Mouse (Mus musculus) left cerebral cortex, adult 8-10 months (tissue): ENCODE results near the gene Dhx37. TPM values are rescaled to one million over a fixed set of nuclear protein-coding genes. Genes with fewer than 3 reads are reported as not detected.
"Not testable (repeated sequence)": the region's sequence is repeated elsewhere in the genome, so short reads cannot be mapped to it uniquely, and the experiment has no call there.

Experiments
- DNase-seq, 2 experiments: peaks; one replicate each; pipeline ENCODE4 v3.0.0; 2022; ENCODE audit warnings: low spot score in 2 of 2
- total RNA-seq, 4 experiments: library from RNA; stranded (reverse); gene quantifications; 2 replicates each; pipeline ENCODE4 v1.2.4; 2022

Gene Dhx37
- total RNA-seq, 4 experiments from 2014 or later: 9.4 to 12.9 (median 11.7) TPM

- DNase-seq: peak; percentile 82 to 83
Measured at GRCm38 (mm10) chr5:125389579-125390441, 44.1 kb downstream of the Dhx37 start, which contains the start of gene Ubc. Gene Ubc (minus strand): TSS chr5:125390202.

DNA sequence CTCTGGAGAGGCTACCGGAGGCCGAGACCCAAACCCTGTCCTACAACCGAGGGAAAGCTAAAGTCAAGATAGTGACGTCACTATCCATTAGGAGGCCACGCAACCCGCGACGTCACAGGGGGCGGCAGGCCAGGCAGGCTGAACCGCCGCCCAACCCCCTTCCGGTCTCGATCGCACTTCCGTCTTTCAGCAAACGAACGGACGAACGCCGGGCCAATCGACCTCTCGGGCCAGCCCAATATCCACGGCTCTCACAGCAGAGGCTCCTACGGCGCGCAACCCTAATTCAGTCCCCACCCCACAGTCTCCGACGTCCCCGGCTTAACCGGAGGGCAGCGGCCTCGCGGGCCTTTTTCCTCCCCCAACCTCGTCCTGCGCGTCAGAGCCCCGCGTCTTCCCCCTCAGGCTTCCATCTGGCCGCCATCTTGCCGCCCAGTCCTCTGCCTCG, 44.8 kb downstream of the Dhx37 start, which contains the start of gene Gm10382:
Gm10382 (plus strand) TSS at position 192 of the 448 bp plus-strand sequence.
- peak; percentile 61 to 76 for DNase-seq

- no peak for DNase-seq
Measured at GRCm38 (mm10) chr5:125388358-125389092, 45.4 kb downstream of the Dhx37 start.

DNA sequence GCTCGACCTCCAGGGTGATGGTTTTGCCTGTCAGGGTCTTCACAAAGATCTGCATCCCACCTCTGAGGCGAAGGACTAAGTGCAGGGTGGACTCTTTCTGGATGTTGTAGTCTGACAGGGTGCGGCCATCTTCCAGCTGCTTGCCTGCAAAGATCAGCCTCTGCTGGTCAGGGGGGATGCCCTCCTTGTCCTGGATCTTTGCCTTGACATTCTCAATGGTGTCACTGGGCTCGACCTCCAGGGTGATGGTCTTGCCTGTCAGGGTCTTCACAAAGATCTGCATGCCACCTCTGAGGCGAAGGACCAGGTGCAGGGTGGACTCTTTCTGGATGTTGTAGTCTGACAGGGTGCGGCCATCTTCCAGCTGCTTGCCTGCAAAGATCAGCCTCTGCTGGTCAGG, 46.6 kb downstream of the Dhx37 start:
- not testable (repeated sequence) for DNase-seq

DNA sequence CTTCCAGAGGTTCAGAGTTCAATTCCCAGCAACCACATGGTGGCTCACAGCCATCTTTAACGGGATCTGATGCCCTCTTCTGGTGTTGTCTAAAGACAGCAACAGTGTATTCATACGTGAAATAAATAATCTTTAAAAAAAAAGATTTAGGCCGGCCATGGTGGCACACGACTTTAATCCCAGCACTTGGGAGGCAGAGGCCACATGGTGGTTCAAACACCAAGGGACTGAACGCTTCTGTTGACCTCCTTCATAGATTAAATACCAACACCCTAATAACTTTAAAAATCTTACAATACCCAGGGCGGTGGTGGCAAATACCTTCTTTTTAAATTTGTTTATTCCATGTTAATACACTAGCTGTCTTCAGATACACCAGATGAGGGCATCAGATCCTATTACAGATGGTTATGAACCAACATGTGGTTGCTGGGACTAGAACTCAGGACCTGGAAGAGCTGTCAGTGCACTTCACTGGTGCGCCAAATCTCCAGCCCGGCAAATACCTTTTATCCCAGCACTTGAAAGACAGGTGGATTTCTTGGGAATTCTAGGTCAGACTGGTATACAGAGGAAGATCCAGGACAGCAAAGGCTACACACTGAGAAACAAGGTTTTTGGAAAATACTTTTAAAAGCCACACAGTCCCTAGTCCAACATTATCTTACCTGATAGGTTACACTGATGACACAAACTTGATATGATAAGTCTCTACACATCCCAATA, 48.5 kb downstream of the Dhx37 start:
- DNase-seq: no peak

- no peak for DNase-seq
Measured at GRCm38 (mm10) chr5:125384512-125385214, 49.3 kb downstream of the Dhx37 start.

- DNase-seq: no peak
Measured at GRCm38 (mm10) chr5:125383637-125384420, 50.1 kb downstream of the Dhx37 start.

DNA sequence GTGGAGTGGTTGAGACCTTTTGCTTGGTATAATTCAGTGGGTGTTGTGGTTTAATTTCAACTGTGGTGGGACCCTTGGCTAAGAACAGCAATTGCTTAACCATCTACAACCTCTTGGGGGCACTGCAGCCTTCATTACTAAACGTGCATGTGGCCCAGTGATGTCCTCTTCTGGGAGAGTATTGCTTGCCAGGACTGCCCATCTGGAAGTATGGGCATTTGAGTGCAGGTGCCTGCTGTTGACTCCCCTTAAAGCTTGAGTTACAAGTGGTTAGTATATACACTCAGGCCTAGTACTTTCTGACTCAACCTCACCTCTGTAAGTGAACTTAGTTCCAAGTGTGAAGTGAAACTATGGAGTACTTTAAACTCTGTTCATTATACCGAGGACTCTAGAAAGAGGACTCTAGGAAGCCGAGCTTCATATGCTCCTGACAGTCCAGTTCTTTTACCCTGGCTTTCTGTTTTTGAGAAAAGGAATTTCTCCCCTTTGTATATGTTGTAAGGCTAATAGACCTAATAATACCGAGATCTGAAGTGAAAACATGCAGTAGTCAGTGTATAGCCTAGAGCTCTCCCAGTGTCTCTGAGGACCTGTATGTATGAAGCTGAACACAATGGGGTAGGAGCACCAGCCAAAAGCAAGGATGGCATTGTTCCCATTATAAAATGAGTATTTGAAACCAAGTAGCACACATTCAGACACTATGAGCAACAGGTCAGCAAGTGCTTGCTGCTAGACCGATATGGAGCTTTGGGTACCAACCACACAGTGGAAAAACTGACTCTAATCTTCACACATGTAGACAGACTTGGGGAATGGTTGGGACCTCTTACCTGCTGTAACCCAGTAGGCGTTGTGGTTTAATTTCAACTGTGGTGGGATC, 51.0 kb downstream of the Dhx37 start:
- DNase-seq: no peak

DNA sequence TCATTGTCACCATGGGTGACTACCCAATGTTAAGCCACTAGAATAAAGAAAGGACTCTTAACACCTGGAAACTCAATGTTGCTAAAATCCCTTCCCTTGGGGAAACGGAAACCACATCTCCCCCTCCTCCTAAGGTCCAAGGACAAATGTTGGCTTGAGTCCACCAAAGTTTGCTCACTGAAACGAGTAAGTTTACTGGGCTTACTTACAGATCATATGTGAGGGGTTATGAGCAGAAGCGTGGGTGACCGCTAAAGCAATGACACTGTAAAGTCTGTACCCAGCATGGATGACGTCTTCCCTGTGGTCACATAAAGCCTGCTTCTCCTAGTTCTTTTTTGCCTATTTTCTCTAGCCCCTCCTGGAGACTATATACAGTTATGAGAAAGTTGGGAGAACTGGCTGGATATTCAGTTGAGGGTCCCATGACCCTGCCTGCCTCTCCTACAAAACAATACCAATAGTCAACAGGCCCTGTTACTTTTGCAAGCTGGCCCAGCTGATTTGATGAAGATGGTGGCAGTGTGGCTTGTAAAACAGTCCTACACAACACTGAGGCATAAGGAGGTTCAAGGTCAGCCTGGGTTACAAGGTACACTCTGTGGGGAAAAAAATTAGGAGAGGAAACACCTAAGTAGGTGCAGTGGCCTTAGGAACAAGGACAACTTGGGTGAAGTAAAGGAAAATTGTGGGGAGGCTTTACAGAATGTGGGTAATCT, 51.8 kb downstream of the Dhx37 start:
- no peak for DNase-seq

DNA sequence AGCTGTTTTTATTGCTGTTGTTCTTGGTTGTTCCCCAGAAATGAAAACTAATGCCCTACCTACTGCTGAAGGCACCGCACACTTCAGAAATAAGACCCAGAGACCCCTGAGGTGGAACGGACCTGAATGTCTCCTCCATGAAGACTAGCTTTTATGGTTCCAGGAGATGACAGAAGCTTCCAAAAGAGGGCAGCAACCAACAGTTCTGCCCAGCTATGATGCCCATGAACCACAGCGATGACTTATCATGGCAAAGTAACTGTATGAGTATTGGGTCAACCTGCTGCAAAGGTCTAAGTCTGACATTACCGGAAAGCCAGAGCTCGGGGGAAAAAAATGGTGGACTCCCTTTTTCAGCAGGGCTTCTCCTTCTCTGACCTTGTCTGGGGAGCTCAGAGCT, 55.0 kb downstream of the Dhx37 start:
- DNase-seq: no peak

GRCm38 (mm10) chr5:125377214-125377613, 56.7 kb downstream of the Dhx37 start:
- DNase-seq: no peak

DNA sequence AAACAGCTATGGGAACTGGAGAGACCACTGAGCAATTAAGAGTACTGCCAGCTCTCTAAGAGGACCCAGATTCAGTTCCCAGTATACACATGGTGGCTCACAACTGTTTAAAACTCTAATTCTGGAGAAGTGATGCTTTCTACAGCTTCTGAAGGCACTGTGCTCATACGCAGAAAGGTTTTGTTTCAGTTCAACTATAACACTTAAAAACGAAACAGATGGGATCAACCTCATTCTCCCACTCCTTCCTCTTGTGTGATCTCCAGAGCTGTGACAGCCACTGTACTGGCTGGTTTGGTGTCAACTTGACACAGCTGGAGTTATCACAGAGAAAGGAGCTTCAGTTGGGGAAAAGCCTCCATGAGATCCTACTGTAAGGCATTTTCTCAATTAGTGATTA, 58.0 kb downstream of the Dhx37 start:
- DNase-seq: no peak

- no peak for DNase-seq
Measured at GRCm38 (mm10) chr5:125372027-125372426, 61.9 kb downstream of the Dhx37 start.

DNA sequence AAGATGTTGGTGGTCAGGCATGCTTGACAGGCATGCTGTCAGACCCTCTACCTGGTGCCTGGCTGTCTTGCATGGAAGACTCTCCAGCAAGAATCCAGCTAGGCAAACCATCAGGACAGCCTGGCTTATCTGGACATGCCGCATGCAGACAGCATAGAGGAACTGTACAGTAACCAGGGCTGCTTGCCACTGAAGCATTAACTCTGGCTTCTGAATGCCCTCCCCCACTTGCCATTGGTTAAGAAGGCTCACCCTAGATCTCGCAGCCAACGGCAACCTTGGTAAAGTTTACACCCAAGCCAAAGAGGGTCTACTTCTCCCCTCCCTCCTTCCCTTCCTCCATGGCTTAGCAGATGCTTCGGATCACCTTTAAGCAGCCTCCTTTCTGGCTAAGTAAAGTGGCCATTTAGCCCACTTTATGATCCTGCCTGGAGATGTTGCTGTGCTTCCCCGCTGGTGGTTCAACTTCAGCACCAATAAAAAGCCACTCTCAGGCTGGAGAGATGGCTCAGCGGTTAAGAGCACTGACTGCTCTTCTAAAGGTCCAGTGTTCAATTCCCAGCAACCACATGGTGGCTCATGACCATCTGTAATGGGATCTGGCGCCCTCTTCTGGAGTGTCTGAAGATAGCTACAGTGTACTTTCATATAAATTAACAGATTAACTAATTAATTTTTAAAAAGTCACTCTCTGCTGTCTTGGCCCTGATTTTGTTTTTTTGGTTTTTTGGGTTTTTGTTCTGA, 62.8 kb downstream of the Dhx37 start:
- no peak for DNase-seq

GRCm38 (mm10) chr5:125368568-125368967, 65.4 kb downstream of the Dhx37 start:
- DNase-seq: peak in 1 of 2 experiments; percentile 49

DNA sequence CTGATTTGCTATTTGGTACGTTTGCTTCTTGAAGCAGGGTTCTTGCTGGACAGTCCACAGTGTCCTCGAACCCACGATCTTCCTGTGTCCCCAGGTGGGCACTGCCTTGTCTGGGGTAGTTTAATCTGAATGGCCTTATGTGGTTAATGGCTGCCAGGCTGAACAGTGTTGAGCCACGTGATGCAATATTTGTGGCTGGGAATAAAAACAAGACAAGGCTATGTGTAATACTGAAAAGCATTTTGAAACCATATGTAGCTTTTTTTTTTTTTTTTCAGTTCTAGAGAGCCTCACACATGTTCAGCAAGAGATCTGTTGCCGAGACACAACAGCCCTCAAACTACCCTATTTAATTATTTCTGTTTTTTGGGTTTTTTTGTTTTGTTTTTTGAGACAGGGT, 65.8 kb downstream of the Dhx37 start:
- no peak for DNase-seq

GRCm38 (mm10) chr5:125364851-125365429, 69.0 kb downstream of the Dhx37 start:
- DNase-seq: no peak
